Mouse (Mus musculus): ENCODE results near the gene Zmiz2. TPM values are rescaled to one million over a fixed set of nuclear protein-coding genes. Genes with fewer than 3 reads are reported as not detected.
"Not testable (repeated sequence)": the region's sequence is repeated elsewhere in the genome, so short reads cannot be mapped to it uniquely, and the experiment has no call there.

The Zmiz2 gene
- total RNA-seq, 2 experiments from 2014 or later = 233 to 249 TPM

DNA sequence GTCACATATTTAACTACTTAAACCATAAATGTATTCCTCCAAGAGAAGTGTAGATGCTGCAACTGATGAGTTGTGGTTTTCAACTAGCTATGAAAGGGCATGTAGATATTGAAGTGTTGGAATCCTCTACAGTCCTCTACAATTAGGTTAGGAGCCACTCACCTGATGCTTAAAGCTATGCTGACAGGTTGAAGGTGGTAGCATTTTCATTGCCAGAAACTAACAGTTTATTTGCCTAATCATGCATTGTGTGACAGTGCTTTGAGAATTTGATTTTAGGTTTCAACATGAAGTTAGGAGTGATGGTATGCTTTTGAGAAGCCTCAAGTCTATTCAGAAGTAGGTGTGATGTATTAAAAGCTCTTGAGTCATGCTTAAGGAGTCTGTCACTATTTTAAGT is 28.6 kb downstream of the Zmiz2 start:
- intact Hi-C loops (cut with DNase I) = no loop called here

DNA sequence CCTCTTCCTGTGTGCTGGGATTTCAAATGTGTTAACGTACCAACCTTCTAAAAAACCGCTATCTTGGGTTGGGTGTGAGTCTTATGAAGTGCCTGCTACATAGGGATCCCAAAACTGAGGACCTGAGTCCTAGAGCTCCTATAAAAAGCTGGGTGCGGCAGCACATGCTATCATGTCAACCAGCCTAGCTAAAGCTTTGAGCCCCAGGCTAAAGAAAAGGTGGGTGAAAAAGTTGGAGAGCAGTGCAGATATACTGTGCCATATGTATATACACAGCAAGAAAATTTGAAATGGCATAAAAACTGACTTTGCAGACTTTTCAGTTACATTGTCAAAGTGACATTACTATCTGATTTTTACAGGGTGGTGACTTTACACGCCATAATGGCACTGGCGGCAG is 29.9 kb downstream of the Zmiz2 start:
- intact Hi-C loops (cut with DNase I) = no loop called here

More for the DNA sequence above, 28.6 kb downstream of the Zmiz2 start:
- DNase-seq = no peak

DNA sequence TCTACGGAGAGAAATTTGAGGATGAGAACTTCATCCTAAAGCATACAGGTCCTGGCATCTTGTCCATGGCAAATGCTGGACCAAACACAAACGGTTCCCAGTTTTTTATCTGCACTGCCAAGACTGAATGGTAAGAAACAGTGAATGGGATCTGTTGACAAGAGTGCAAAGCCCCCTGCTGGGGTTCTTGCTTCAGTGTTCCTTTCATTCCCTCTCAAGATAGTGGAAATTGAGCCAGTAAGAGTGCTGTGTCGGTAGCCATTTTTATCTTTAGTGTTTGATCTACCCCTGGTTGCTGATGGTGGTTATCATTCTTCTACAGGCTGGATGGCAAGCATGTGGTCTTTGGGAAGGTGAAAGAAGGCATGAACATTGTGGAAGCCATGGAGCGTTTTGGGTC is 30.3 kb downstream of the Zmiz2 start:
- intact Hi-C loops (cut with DNase I); DNase-seq: not testable (repeated sequence)

More for the DNA sequence above, 29.9 kb downstream of the Zmiz2 start:
- DNase-seq = no peak

DNA sequence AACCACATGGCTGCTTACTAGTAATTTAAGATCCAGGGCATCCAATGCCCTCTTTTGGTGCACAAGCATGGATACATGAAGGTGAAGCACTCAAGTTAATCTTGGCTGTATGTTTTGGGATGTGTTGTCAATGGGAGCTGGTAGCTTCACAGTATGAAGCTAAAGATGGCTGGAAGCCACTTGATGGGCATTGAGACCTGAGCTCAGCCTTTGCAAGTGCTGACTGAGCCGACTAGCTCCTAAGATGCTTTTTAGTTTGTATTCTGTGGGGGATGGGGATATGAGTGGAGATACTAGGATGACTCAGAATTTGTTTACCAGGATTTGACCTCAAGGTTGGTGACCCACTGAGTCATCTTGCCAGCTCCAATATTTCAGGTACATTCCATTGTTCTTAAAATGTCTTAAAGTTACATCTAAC is 31.4 kb downstream of the Zmiz2 start:
- DNase-seq = no peak
- intact Hi-C loops (cut with DNase I) = no loop called here

DNA sequence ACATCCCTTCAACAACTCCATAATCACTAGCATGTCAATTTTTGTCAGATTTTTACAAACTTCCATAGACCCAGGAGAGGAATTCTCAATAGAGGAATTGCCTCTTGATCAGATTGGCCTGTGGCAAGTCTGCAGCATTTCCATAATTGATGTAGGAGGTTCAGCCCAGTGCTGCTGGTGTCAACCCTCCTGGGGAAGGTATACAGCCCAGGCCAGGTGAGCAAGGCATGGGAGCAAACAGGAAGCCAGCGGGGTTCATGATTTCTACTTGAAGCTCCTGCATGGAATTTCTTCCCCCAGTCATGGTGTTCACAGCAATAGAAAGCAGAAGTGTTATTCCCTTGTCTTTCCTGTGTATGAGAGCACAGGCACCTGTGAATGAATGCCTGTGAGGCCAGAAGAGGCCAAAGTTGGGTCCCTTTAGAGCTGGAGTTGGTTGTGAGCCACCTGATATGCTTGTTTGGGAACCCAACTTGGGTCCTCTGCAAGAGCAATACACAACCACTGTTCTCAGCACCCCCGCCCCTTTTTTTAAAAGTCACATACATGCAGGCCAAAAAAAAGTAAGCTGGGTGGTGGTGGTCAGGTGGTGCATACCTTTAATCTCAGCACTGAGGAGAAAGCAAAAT is 32.0 kb downstream of the Zmiz2 start:
- intact Hi-C loops (cut with DNase I) = no loop called here
- DNase-seq = no peak

DNA sequence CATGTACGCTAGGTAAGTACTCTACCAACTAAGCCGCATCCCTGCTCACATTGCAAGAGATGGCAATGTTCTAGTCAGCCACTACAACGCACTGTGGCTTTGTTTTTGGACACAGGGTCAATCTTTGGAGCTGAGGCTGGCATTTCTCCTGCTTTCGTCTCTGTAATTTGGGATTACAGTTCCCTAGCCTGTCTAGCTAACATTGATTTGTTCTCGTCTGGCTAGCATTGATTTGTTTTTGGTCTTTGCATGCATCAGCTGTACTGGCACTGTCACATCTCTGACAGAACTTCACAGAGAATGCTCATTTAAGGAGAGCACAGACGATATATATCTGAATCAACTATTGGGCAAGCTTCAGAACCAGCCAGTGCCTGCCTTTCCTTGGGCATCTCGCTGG is 41.3 kb downstream of the Zmiz2 start:
- no peak for DNase-seq
- intact Hi-C loops (cut with DNase I) = no loop called here

DNA sequence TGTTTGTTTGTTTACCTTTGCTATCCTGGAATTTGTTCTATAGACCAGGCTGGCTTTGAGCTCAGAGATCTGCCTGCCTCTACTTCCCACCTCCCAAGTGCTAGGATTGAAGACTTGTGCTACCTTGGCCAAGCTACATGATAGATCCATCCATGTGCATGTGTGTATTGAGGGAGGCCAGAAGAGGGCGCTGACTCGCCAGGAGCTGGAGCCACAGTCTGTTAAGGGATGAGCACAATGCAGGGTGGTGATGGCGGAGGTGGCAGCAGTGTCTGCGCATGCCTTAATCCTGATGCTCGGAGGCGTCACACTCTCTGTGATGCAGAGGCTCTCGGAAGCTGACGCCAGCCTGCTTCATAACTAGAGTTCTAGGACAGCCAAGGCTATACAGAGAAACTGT is 47.6 kb downstream of the Zmiz2 start:
- intact Hi-C loops (cut with DNase I) = no loop called here
- DNase-seq = peak; percentile 61

DNA sequence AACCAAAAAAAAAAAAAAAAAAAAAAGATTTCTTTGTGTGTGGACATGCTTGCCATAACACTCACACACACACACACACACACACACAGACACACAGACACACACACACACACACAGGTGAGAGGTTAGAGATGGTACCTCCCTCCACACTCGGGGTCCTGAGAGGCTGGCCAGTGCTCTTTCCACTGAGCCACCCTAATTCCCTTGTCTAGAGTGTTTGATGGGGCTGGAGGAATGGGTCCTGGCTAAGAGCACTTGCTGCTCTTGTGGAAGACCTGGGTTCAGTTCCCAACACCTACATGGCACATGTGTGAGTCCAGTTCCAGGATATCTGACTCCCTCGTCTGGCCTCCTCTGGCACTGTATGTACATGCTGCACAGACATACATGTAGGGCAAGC is 48.8 kb downstream of the Zmiz2 start:
- intact Hi-C loops (cut with DNase I) = no loop called here
- no peak for DNase-seq

DNA sequence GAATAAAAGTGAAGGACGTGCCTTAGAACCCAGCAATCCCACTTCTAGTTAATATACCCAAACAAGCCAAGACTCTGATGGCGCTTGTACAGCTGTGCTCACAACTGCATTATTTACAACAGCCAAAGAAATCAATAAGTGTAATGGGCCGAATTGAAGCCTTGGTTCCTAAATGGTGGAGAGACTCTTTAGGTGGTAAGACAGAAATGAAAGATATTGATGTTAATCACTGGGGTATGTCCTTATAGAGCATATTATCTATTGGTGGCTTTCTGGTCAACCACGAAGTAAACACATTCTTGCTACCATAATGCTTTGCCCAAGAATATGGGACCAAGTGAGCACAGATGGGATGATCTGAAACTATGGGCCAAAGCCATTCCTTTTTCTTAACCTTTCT is 51.3 kb downstream of the Zmiz2 start:
- intact Hi-C loops (cut with DNase I) = loop anchor here (5.0 kb wide), 1 partner anchor 453 kb away; no protein-coding TSS in a partner anchor
- DNase-seq = no peak

DNA sequence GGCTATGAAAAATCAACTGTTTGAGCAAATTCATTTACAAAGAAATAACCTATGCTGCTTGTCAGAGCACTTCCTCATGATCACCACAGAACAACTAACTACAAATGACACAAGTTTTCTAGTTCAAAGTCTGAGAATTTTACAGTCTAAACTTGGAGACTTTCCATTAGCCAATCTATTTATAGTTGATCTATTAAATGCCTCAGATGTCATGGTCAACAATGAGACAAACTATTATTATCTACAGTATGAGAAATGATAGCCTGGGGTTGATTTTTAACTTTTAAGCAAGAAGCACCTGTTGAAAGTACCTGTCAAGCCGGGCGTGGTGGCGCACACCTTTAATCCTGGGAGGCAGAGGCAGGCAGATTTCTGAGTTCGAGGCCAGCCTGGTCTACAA is 53.7 kb downstream of the Zmiz2 start:
- DNase-seq = no peak
- intact Hi-C loops (cut with DNase I) = loop anchor here (5.0 kb wide), 1 partner anchor 455 kb away; no protein-coding TSS in a partner anchor

DNA sequence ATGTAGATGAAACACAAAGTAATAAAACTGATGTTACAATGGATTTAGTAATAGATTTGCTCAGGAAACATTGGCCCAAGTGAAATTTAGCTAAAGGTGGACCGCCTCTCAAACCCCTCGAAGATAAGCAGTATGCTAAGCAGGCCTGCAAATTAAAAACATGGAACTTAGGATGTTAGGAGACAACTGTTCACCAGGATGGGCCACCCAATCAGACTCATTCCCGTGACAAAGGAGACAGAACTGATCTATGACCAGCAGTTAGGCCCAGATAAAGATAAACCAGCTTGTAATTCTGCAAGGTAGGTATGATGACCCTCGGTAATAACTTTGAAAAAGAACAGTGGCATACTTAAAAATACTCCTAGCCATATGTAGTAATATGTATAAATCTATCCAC is 54.2 kb downstream of the Zmiz2 start:
- intact Hi-C loops (cut with DNase I) = loop anchor here (5.0 kb wide), 1 partner anchor 456 kb away; no protein-coding TSS in a partner anchor
- no peak for DNase-seq

DNA sequence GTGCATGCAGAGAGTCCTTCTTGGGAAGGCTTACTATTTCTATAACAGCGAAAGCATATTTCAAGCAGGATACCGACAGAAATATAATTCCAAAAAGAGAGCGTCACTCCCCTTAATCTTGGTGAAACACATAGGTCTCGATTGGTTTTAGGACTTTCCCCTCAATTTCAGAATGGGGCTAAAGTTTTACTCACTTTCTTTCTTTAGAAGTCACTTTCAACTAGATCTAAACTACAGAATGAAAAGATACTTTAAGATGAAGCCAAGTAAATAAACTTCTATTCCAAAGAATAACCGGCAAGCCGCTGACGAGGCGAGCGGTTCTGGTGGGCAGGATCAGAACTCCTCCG is 54.8 kb downstream of the Zmiz2 start:
- intact Hi-C loops (cut with DNase I) = loop anchor here (5.0 kb wide), 1 partner anchor 456 kb away; no protein-coding TSS in a partner anchor
- DNase-seq = no peak

DNA sequence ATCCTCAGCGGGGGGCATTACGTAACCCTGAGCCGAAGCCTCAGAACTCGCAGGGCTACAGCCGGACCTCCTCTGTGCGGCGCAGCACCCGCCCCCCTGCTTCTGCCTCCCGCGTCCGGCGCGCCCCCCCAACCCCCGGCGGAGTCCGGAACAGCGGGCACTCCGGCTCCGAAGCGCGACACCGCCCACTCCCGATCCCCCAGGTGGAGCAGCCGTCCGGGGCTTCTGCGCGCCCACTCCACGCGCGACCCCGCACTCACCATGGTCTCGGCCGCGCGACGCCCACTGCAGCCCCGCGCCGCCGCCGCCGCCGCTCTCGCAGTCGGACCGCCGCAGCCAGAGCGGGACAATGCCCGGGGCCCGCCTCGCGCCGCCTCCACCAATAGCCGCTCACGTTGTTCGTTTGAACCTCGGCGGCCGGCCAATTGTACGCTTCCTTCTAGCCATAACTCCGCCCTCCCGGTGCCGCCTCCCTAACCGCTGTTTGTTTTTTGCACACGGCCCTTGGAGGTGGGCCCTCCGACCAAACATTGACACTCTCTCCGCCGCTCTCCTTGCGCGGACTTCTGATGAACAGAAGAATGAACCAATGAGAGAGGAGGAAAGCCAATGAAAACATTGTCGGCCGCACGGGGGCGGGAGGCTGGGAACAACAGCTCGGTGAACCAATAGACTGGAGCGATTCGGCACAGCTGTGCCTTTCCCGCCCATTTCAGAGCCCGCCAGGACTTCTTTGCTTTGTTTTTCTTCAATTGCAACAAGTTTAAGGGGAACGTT is 55.4 kb downstream of the Zmiz2 start, which contains the start of gene H2afv:
Gene H2afv (minus strand): TSS at position 367 of the 777 bp plus-strand sequence.
- DNase-seq = peak; percentile 100
- intact Hi-C loops (cut with DNase I) = loop anchor here (5.0 kb wide), 1 partner anchor 457 kb away; no protein-coding TSS in a partner anchor

DNA sequence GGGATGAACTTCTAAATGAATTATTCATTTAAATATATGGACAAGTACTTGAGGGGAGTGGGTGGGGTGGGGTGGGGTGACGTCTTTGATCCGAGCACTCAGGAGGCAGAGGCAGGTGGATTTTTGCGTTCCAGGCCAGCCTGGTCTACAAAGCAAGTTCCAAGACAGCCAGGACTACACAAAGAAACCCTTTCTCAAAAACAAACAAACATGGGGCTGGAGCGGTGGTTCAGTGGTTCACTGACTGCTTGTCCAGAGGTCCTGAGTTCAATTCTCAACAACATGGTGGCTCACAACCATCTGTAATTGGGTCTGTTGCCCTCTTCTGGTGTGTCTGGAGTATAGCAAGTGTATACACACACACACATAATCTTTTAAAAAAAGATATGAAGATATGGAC is 56.6 kb downstream of the Zmiz2 start:
- no peak for DNase-seq
- intact Hi-C loops (cut with DNase I) = no loop called here

DNA sequence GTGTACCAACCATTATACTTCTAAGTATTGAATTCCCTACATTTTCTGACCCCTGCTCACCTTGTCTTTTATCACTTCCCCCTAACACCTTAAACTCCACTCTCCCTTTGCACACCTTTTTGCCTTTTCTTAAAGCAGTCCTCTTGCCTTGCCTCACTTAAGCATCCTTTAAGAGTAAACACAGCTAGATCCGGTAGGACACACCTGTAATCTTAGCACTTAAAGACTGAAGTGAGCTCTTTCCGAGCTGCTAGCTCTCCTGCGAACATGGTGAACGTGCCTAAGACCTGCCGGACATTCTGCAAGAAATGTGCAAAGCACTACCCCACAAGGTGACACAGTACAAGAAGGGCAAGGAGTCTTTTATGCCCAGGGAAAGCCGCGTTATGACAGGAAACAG is 57.1 kb downstream of the Zmiz2 start:
- intact Hi-C loops (cut with DNase I) = no loop called here
- no peak for DNase-seq

DNA sequence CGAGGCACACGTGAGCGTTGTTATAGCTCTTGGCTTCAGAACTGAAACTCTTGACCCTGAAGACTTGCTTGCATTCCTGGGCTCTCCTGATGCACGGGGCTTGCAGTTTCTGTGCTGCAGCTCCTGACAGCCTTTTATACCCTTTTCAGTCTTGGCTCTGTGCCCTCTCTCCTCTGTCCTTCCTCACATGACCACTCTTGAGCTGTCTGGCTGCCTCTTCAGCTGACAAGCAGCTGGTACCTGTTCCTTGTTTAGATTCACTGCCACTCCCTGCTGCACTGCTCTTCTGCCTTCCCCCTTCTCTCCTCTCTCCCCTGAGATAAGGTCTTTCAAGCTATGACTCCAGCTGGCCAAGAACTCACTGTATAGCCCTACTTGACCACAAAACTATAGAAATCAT is 58.6 kb downstream of the Zmiz2 start:
- no peak for DNase-seq
- intact Hi-C loops (cut with DNase I) = no loop called here

DNA sequence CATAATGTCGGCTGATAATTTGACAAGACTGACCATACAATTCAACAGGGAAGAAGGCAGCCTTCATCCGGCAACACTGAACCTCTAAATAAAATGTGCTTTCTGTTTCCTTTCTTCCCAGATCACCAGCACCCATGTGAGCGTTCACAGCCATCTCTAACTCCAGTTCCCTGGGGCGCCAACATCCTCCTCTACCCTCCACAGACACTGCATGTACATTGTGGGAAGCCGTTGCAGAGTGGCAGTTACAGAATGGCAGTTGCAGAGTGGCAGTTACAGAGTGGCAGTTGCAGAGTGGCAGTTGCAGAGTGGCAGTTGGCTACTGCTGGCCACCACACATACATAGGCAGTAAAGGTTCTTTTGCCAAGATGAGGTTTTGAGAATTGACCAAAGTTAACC is 59.3 kb downstream of the Zmiz2 start:
- intact Hi-C loops (cut with DNase I); DNase-seq: not testable (repeated sequence)

Small RNAs within 50 kb of the gene (microRNA-seq; reads per million reads assigned to microRNA genes)
- 2.7 reads per million for gene Mir7651

Other genes starting within 250 kb of the Zmiz2 start
- under 1 TPM in 1 of 2 experiments, not detected in 1; 0.24 TPM for gene A730071L15Rik, start 189.0 kb upstream of the Zmiz2 start, total RNA-seq (2021)
- gene Nudcd3, start 188.7 kb upstream of the Zmiz2 start, total RNA-seq (2021) = 100 to 1,000 TPM; 109 to 117 TPM
- under 1 TPM; 0.08 TPM for gene Npc1l1, start 158.9 kb upstream of the Zmiz2 start, total RNA-seq (2021)
- 10 to 100 TPM; 47.9 to 50.8 TPM for gene Ddx56, start 121.3 kb upstream of the Zmiz2 start, total RNA-seq (2021)
- gene Tmed4, start 114.2 kb upstream of the Zmiz2 start, total RNA-seq (2021) = 10 to 100 TPM; 57.5 to 62.8 TPM
- 100 to 1,000 TPM; 146 to 159 TPM for gene Ogdh, start 97.4 kb upstream of the Zmiz2 start, total RNA-seq (2021)
- 1,000 to 10,000 TPM; 2,159 to 2,195 TPM for gene Ppia, start 26.4 kb downstream of the Zmiz2 start, total RNA-seq (2021)
- 10 to 100 TPM; 35.4 to 44.5 TPM for gene H2afv, start 55.4 kb downstream of the Zmiz2 start, total RNA-seq (2021)
- 10 to 100 TPM; 88.1 to 89.5 TPM for gene Purb, start 86.8 kb downstream of the Zmiz2 start, total RNA-seq (2021)
- gene Myo1g, start 131.9 kb downstream of the Zmiz2 start, total RNA-seq (2021) = under 1 TPM; 0.46 to 0.74 TPM
- gene Ccm2, start 157.8 kb downstream of the Zmiz2 start, total RNA-seq (2021) = 10 to 100 TPM; 55.6 to 58.9 TPM
- gene Nacad, start 217.0 kb downstream of the Zmiz2 start, total RNA-seq (2021) = 10 to 100 TPM; 94.4 to 99.0 TPM
- gene Tbrg4, start 237.0 kb downstream of the Zmiz2 start, total RNA-seq (2021) = 10 to 100 TPM; 50.5 to 52.2 TPM
- gene Wap, start 249.6 kb downstream of the Zmiz2 start, total RNA-seq (2021) = not detected

All from left cerebral cortex, postnatal 4 days (tissue).